Mouse (Mus musculus) midbrain, postnatal 0 days (tissue): Measurements from ENCODE around the gene Lrrc23. TPM values are rescaled to one million over a fixed set of nuclear protein-coding genes. Genes with fewer than 3 reads are reported as not detected.
A peak's percentile ranks its signal among the peaks of the same experiment; 100 is the strongest.

Experiments
- ATAC-seq: fragments of 200-750 bp; cut with Nextera tagmentation; 2 replicates; pipeline ENCODE4 v1.8.0; 2017; ENCODE audit warnings: moderate number of reproducible peaks, mild to moderate bottlenecking, moderate TSS enrichment, moderate library complexity; ENCODE audit not compliant: low FRiP score
- DNase-seq: peaks from one replicate; pipeline ENCODE4 v3.0.0-alpha.2; 2015; ENCODE audit warnings: low spot score
- H3K27ac ChIP-seq: fragments of 300-500 bp; sonication (generic); 2 replicates; pipeline ENCODE4 v1.5.1; 2014; ENCODE audit warnings: low read depth, mild to moderate bottlenecking, low read length, mixed read lengths
- H3K27me3 ChIP-seq: fragments of 300-500 bp; sonication (generic); 2 replicates; pipeline ENCODE4 v1.6.1; 2014; ENCODE audit warnings: low read length, control low read depth, mixed read lengths; ENCODE audit not compliant: insufficient read depth
- H3K36me3 ChIP-seq: fragments of 300-500 bp; sonication (generic); 2 replicates; pipeline ENCODE4 v1.6.1; 2014; ENCODE audit warnings: low read length, control low read depth, mixed read lengths; ENCODE audit not compliant: insufficient read depth
- H3K4me1 ChIP-seq: fragments of 300-500 bp; sonication (generic); 2 replicates; pipeline ENCODE4 v1.6.1; 2014; ENCODE audit warnings: mild to moderate bottlenecking, control low read depth, antibody characterized with exemption, low read length, mixed read lengths; ENCODE audit not compliant: insufficient read depth
- H3K4me2 ChIP-seq: fragments of 300-500 bp; sonication (generic); 2 replicates; pipeline ENCODE4 v1.6.1; 2014; ENCODE audit warnings: low read depth, mild to moderate bottlenecking, low read length, mixed read lengths; ENCODE audit not compliant: poor library complexity, severe bottlenecking
- H3K4me3 ChIP-seq: fragments of 300-500 bp; sonication (generic); 2 replicates; pipeline ENCODE4 v1.5.1; 2014; ENCODE audit warnings: low read depth, mild to moderate bottlenecking, low read length, moderate library complexity
- H3K9ac ChIP-seq: fragments of 300-500 bp; sonication (generic); replicated peaks from 2 replicates; pipeline ENCODE4 v1.6.1; 2014; ENCODE audit warnings: mild to moderate bottlenecking, low read length, moderate library complexity, mixed read lengths; ENCODE audit not compliant: poor library complexity, severe bottlenecking
- H3K9me3 ChIP-seq: fragments of 300-500 bp; sonication (generic); 2 replicates; pipeline ENCODE4 v1.6.1; 2016; ENCODE audit warnings: low read length, control low read depth
- CTCF ChIP-seq: IDR thresholded peaks from 2 replicates; pipeline ENCODE4 v1.5.1; 2016; ENCODE audit warnings: antibody characterized with exemption, mild to moderate bottlenecking
- WGBS: fragments of 180-500 bp; shearing (Covaris S2); extraction: QIAGEN DNeasy Blood & Tissue Kit; methylation state at CpG from one replicate; pipeline ENCODE4 v1.1.7; 2014; 5-methylcytosine and 5-hydroxymethylcytosine counted together
- polyA plus RNA-seq: library from polyadenylated mRNA; unstranded; fragments of >200 nt; fragmentation: Nextera tagmentation; extraction: Ambion mirVana; gene quantifications from 2 replicates; pipeline ENCODE4 v1.2.1, GENCODE M21; 2015
- total RNA-seq: library from RNA; depleted of rRNA; stranded (reverse); fragments of >200 nt; gene quantifications from 2 replicates; pipeline ENCODE4 v1.2.3, GENCODE M21; 2014

Gene Lrrc23
- total and polyA plus RNA-seq, 2 experiments from 2014 or later = 9.0 to 12.8 TPM

GRCm38 (mm10) chr6:124740211-124740887 is 39.2 kb downstream of the Lrrc23 start:
- H3K9me3 ChIP-seq = no peaks in the 10 kb centered on the region
- H3K36me3 ChIP-seq = peaks cover 24% of the 10 kb centered on the region
- peak; percentile 77 for DNase-seq
- peak; percentile 74 for TF ChIP-seq CTCF
- 1% methylated on average over 29 of the region's 29 CpGs for WGBS
- H3K4me2 ChIP-seq = peak overlapping the region; percentile 70
- H3K4me3 ChIP-seq = peak overlapping the region; percentile 52
- peak overlapping the region; percentile 98 for H3K27ac ChIP-seq
- peak; percentile 44 for ATAC-seq
- H3K4me1 ChIP-seq = peaks cover 6% of the 10 kb centered on the region; the same call in 1 of the 2 replicates
- H3K9ac ChIP-seq = peak overlapping the region; percentile 91
- no peaks in the 10 kb centered on the region for H3K27me3 ChIP-seq

GRCm38 (mm10) chr6:124739231-124739796 is 40.2 kb downstream of the Lrrc23 start:
- 0 out of 2 replicates have a peak overlapping the region, but pooled peaks have one; percentile 98 for H3K27ac ChIP-seq
- ATAC-seq = no peak
- no peak for TF ChIP-seq CTCF
- H3K4me3 ChIP-seq = no peak overlapping the region
- no peak overlapping the region for H3K9ac ChIP-seq
- H3K4me2 ChIP-seq = no peak overlapping the region
- WGBS = 88% methylated on average over 10 of the region's 10 CpGs
- peaks cover 16% of the 10 kb centered on the region for H3K36me3 ChIP-seq
- H3K27me3 ChIP-seq = no peaks in the 10 kb centered on the region
- no peaks in the 10 kb centered on the region for H3K9me3 ChIP-seq
- DNase-seq = no peak
- peaks cover 6% of the 10 kb centered on the region; the same call in 1 of the 2 replicates for H3K4me1 ChIP-seq

GRCm38 (mm10) chr6:124738511-124739023 is 41.0 kb downstream of the Lrrc23 start, which contains the start of gene Ptpn6:
Gene Ptpn6, minus strand, starts transcription at chr6:124738714.
- Histone ChIP-seq H3K4me2 (no peak within 1 kb of the TSS), H3K27ac (0 out of 2 replicates have a peak within 1 kb of the TSS, but pooled peaks have one; percentile 98)
- no peak for TF ChIP-seq CTCF

GRCm38 (mm10) chr6:124737040-124737439 is 42.5 kb downstream of the Lrrc23 start:
- WGBS = 92% methylated on average over 11 of the region's 11 CpGs
- H3K4me2 ChIP-seq = no peak overlapping the region
- no peaks in the 10 kb centered on the region for H3K9me3 ChIP-seq
- H3K36me3 ChIP-seq = no peaks in the 10 kb centered on the region
- no peak for ATAC-seq
- no peak overlapping the region for H3K27ac ChIP-seq
- H3K27me3 ChIP-seq = no peaks in the 10 kb centered on the region
- TF ChIP-seq CTCF = no peak
- no peak overlapping the region for H3K4me3 ChIP-seq
- H3K9ac ChIP-seq = 0 out of 2 replicates have a peak overlapping the region, but pooled peaks have one; percentile 2
- H3K4me1 ChIP-seq = peaks cover 6% of the 10 kb centered on the region; the same call in 1 of the 2 replicates
- no peak for DNase-seq

More at GRCm38 (mm10) chr6:124738511-124739023, 41.0 kb downstream of the Lrrc23 start, which contains the start of gene Ptpn6:
- Histone ChIP-seq H3K9ac (0 out of 2 replicates have a peak within 1 kb of the TSS, but pooled peaks have one; percentile 3), H3K9me3 (no peaks in the 10 kb centered on the region), H3K36me3 (peaks cover 12% of the 10 kb centered on the region), H3K4me3 (no peak within 1 kb of the TSS), H3K4me1 (peaks cover 6% of the 10 kb centered on the region; the same call in 1 of the 2 replicates), H3K27me3 (no peaks in the 10 kb centered on the region)
- 26% methylated on average over 15 of the region's 15 CpGs for WGBS
- no peak for DNase-seq
- ATAC-seq = no peak

GRCm38 (mm10) chr6:124734417-124734816 is 45.1 kb downstream of the Lrrc23 start:
- no peak overlapping the region for H3K4me2 ChIP-seq
- TF ChIP-seq CTCF = no peak

More at GRCm38 (mm10) chr6:124734417-124734816, 45.1 kb downstream of the Lrrc23 start:
- Histone ChIP-seq H3K4me3 (no peak overlapping the region), H3K9me3 (no peaks in the 10 kb centered on the region), H3K27ac (no peak overlapping the region), H3K36me3 (no peaks in the 10 kb centered on the region), H3K4me1 (peaks cover 2% of the 10 kb centered on the region; the same call in 1 of the 2 replicates), H3K9ac (no peak overlapping the region), H3K27me3 (no peaks in the 10 kb centered on the region)
- DNase-seq = no peak
- 87% methylated on average over 3 of the region's 3 CpGs for WGBS
- no peak for ATAC-seq
